Mouse (Mus musculus) skeletal muscle tissue, adult 2 months (tissue): ENCODE results near the gene Gm20837.
"Not testable (repeated sequence)": the region's sequence is repeated elsewhere in the genome, so short reads cannot be mapped to it uniquely, and the experiment has no call there.

Source experiments
- DNase-seq: peaks from one replicate; pipeline ENCODE4 v3.0.0-alpha.2; 2012; ENCODE audit warnings: low read depth, low spot score

Gm20837 gene

GRCm38 (mm10) chrY:90400948-90401347, at the start of gene Gm20837:
Gene Gm20837, plus strand, starts transcription at chrY:90401248.
- DNase-seq, result not testable (repeated sequence)
